Mouse (Mus musculus) hindbrain, postnatal 0 days (tissue): Measurements from ENCODE around the gene Cnbd2. TPM values are rescaled to one million over a fixed set of nuclear protein-coding genes. Genes with fewer than 3 reads are reported as not detected.

Source experiments
- ATAC-seq: fragments of 200-750 bp; cut with Nextera tagmentation; 2 replicates; pipeline ENCODE4 v1.8.0; 2017; ENCODE audit warnings: mild to moderate bottlenecking, moderate TSS enrichment, moderate library complexity
- DNase-seq: peaks from one replicate; pipeline ENCODE4 v3.0.0-alpha.2; 2015; ENCODE audit warnings: low spot score
- H3K27ac ChIP-seq: fragments of 300-500 bp; sonication (generic); 2 replicates; pipeline ENCODE4 v1.5.1; 2014; ENCODE audit warnings: mild to moderate bottlenecking
- H3K27me3 ChIP-seq: fragments of 300-500 bp; sonication (generic); 2 replicates; pipeline ENCODE4 v1.6.1; 2014; ENCODE audit warnings: low read length, mixed read lengths; ENCODE audit not compliant: insufficient read depth
- H3K36me3 ChIP-seq: fragments of 300-500 bp; sonication (generic); 2 replicates; pipeline ENCODE4 v1.6.1; 2014; ENCODE audit warnings: low read length, mixed read lengths; ENCODE audit not compliant: insufficient read depth
- H3K4me1 ChIP-seq: fragments of 300-500 bp; sonication (generic); 2 replicates; pipeline ENCODE4 v1.6.1; 2014; ENCODE audit warnings: antibody characterized with exemption, low read length, mixed read lengths; ENCODE audit not compliant: insufficient read depth
- H3K4me2 ChIP-seq: fragments of 300-500 bp; sonication (generic); 2 replicates; pipeline ENCODE4 v1.6.1; 2014; ENCODE audit warnings: low read depth, mild to moderate bottlenecking, low read length, moderate library complexity, mixed read lengths
- H3K4me3 ChIP-seq: fragments of 300-500 bp; sonication (generic); 2 replicates; pipeline ENCODE4 v1.5.1; 2014; ENCODE audit warnings: low read length
- H3K9ac ChIP-seq: fragments of 300-500 bp; sonication (generic); replicated peaks from 2 replicates; pipeline ENCODE4 v1.6.1; 2014; ENCODE audit warnings: mild to moderate bottlenecking, low read length, moderate library complexity, mixed read lengths
- H3K9me3 ChIP-seq: fragments of 300-500 bp; sonication (generic); 2 replicates; pipeline ENCODE4 v1.6.1; 2016; ENCODE audit warnings: low read length, mixed read lengths
- CTCF ChIP-seq: IDR thresholded peaks from 2 replicates; pipeline ENCODE4 v1.5.1; 2016; ENCODE audit warnings: antibody characterized with exemption, control low read depth, low read depth
- WGBS: fragments of 180-500 bp; shearing (Covaris S2); extraction: QIAGEN DNeasy Blood & Tissue Kit; methylation state at CpG from one replicate; pipeline ENCODE4 v1.1.7; 2014; 5-methylcytosine and 5-hydroxymethylcytosine counted together
- polyA plus RNA-seq: library from polyadenylated mRNA; unstranded; fragments of >200 nt; fragmentation: Nextera tagmentation; extraction: Ambion mirVana; gene quantifications from 2 replicates; pipeline ENCODE4 v1.2.1, GENCODE M21; 2015
- total RNA-seq: library from RNA; depleted of rRNA; stranded (reverse); fragments of >200 nt; gene quantifications from 2 replicates; pipeline ENCODE4 v1.2.3, GENCODE M21; 2014

Cnbd2 gene
- total and polyA plus RNA-seq, 2 experiments from 2014 or later, result 1.7 to 7.9 TPM

DNA sequence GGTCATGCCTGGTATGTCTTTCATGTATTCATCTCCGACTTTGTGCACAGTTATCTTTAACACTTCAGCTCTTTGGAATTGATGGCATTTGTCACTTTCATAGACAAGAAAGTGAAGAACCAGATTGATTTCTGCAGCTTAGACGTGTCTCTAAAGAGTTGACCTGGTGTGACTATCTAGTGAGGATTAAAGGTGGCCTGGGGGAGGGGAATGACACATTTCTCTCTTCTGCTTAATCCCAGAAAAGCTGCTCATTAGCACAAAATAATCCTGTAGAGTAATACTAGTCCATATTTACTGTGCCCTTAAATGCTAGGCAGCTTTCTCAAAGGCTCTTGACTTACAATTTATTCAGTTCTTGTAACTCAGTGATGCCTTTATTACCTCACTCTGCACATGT is 26.9 kb upstream of the Cnbd2 start:
- Histone ChIP-seq H3K9me3 (no peaks in the 10 kb centered on the region), H3K27me3 (no peaks in the 10 kb centered on the region), H3K9ac (no peak overlapping the region), H3K4me2 (no peak overlapping the region), H3K4me3 (no peak overlapping the region), H3K4me1 (no peaks in the 10 kb centered on the region), H3K27ac (no peak overlapping the region), H3K36me3 (peaks cover 12% of the 10 kb centered on the region; the same call in 1 of the 2 replicates)
- 84% methylated on average over 2 of the region's 2 CpGs for WGBS
- DNase-seq, result no peak
- no peak for TF ChIP-seq CTCF
- ATAC-seq, result no peak

DNA sequence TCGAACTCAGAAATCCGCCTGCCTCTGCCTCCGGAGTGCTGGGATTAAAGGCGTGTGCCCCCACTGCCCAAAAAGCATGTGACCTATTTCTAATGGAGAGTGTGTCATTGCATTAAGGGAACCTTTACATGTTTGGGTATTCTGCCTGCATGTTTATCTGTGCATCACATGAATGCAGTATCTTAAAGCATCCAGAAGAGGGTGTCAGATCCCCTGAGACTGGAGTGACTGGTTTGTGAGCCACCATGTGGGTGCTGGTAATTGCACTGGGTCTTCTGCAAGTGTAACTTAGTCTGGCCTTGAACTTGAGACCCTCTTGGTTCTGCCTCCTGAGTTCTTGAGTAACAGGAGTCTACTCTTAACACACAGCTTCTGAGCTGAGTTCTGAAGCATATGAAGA is 25.4 kb upstream of the Cnbd2 start:
- no peak overlapping the region for H3K4me2 ChIP-seq
- H3K9me3 ChIP-seq, result no peaks in the 10 kb centered on the region
- no peak for DNase-seq
- H3K9ac ChIP-seq, result no peak overlapping the region
- H3K4me3 ChIP-seq, result no peak overlapping the region
- TF ChIP-seq CTCF, result no peak
- peaks cover 12% of the 10 kb centered on the region; the same call in 1 of the 2 replicates for H3K36me3 ChIP-seq
- H3K27me3 ChIP-seq, result no peaks in the 10 kb centered on the region
- ATAC-seq, result no peak
- no peaks in the 10 kb centered on the region for H3K4me1 ChIP-seq
- 95% methylated on average over 4 of the region's 4 CpGs for WGBS
- no peak overlapping the region for H3K27ac ChIP-seq

DNA sequence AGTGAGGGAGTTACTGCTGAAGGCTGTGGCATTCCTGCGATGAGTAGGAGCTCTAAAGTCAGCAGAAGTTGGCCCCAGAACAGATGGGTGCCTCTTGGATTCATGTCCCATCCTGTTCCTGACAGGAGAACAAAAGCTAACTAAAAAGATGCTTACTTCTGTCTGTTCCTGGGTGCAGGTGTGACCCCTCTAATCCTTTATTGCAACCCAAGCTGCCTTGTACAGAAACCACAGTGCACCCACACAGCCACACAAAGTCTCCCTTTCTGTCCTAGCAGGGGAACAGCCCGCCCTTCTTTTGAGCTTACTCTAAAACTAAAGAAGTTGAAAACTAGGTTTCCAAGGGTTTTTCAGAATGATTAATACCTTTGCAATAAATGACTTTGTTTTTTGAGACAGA is 23.9 kb upstream of the Cnbd2 start:
- Histone ChIP-seq H3K4me2 (no peak overlapping the region), H3K9me3 (no peaks in the 10 kb centered on the region), H3K4me1 (no peaks in the 10 kb centered on the region), H3K9ac (no peak overlapping the region), H3K27me3 (no peaks in the 10 kb centered on the region), H3K4me3 (no peak overlapping the region), H3K36me3 (peaks cover 11% of the 10 kb centered on the region), H3K27ac (no peak overlapping the region)
- no peak for ATAC-seq
- WGBS, result 88% methylated on average over 2 of the region's 2 CpGs
- TF ChIP-seq CTCF, result no peak
- no peak for DNase-seq

DNA sequence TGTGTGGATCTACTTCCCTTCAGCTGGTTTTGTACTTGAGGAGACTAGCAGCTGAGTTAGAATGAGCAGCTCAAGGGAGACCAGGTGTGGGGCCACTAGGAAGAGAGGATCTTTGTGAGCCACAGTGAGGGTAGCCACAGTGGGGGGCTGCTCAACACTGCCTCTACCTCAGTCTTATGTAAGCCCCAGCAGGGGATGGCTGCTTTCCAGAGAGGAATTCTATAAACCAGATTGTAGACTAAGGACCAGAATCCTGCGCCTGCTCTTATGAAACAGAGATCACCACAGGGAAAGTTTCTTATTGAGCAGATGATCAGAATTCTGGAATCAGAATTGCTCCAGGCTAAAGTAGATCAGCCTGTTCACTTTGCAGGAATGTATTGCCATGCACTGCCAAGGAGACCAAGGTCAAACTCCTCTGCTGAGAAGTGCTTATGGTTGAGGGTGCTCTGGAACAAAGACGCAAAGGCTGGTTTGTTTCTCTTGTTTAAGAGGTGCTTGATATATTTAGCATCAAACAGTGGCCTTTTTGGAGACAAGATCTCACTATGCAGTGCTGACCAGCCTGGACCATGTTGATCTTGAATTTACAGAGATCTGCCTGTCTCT is 22.4 kb upstream of the Cnbd2 start:
- no peak overlapping the region for H3K27ac ChIP-seq
- no peaks in the 10 kb centered on the region for H3K4me1 ChIP-seq
- no peak for TF ChIP-seq CTCF
- H3K9me3 ChIP-seq, result no peaks in the 10 kb centered on the region
- no peak for DNase-seq
- H3K36me3 ChIP-seq, result peaks cover 22% of the 10 kb centered on the region
- no peaks in the 10 kb centered on the region for H3K27me3 ChIP-seq
- 78% methylated on average over 2 of the region's 2 CpGs for WGBS
- no peak for ATAC-seq
- H3K4me3 ChIP-seq, result no peak overlapping the region
- no peak overlapping the region for H3K9ac ChIP-seq
- H3K4me2 ChIP-seq, result no peak overlapping the region

DNA sequence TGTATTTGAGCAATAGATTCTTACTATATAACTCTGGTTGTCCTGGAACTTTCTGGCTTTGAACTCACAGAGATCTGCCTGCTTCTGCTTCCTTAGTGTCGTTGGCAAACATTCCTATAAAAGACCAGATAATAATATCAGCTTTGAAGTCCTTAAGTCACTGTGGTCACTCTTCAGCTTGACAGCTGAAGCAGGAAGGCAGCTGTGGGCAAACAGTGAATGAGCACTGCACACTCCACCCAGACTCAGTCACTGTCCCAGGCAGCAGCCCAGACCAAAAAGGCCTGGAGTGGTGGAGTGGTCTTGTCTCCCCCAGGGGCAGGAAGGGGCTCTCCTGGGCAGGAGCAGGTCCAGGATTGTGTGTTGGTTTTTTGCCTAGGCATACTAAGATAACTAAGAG is 20.1 kb upstream of the Cnbd2 start:
- no peak overlapping the region for H3K4me2 ChIP-seq
- H3K4me1 ChIP-seq, result no peaks in the 10 kb centered on the region
- H3K9ac ChIP-seq, result no peak overlapping the region
- ATAC-seq (no peak), DNase-seq (no peak)
- no peaks in the 10 kb centered on the region for H3K9me3 ChIP-seq
- no peaks in the 10 kb centered on the region for H3K27me3 ChIP-seq
- peaks cover 32% of the 10 kb centered on the region for H3K36me3 ChIP-seq
- H3K4me3 ChIP-seq, result no peak overlapping the region
- no peak for TF ChIP-seq CTCF
- 84% methylated on average over 1 of the region's 1 CpGs for WGBS
- H3K27ac ChIP-seq, result no peak overlapping the region

DNA sequence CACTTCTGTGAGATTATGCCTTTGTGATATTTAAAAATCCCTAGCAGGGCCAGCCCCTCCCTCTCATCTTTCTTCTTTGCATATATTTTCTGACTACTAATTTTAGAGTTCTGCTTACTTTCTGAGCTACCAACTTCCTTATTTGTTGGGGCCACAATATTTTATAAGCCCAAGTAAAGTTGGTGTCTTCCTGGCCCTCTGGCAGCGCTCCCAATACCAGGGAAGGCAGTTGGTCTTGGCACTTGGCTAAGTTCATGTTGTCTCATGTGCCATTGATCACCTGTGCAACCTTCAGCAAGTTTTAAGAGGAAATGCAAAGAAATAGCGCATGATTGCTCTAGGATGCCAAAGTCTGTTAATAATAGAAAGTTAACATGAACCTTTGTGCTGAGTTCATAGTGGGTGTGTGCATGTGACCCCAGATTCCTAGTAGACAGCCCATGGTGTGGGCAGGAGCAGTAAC is 16.5 kb upstream of the Cnbd2 start:
- Histone ChIP-seq H3K36me3 (peaks cover 30% of the 10 kb centered on the region), H3K4me2 (no peak overlapping the region), H3K4me3 (no peak overlapping the region), H3K4me1 (no peaks in the 10 kb centered on the region), H3K27ac (no peak overlapping the region), H3K27me3 (no peaks in the 10 kb centered on the region), H3K9me3 (no peaks in the 10 kb centered on the region), H3K9ac (no peak overlapping the region)
- ATAC-seq (no peak), DNase-seq (no peak)
- WGBS, result 95% methylated on average over 2 of the region's 2 CpGs
- no peak for TF ChIP-seq CTCF

DNA sequence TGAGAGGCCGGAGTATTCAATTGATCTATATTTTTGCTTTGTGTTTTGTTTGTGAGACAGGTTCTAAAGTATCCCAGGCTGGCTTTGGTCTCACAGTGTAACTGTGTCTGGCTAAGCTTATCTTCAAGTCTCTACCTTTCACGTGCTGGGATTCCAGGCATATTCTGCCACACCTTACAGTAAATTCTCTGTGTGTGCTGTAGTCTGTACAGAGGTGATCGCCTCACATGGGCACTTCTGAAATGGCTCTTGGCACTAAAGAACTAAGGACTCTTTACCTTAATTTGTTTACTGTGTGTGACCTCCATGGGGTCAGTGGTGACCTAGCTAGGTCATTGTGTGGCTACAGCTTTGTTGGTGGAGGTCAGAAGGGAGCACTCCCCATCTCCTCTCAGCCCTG is 15.9 kb upstream of the Cnbd2 start:
- no peak overlapping the region for H3K4me3 ChIP-seq
- no peaks in the 10 kb centered on the region for H3K27me3 ChIP-seq
- DNase-seq (no peak), ATAC-seq (no peak)
- H3K4me2 ChIP-seq, result no peak overlapping the region
- TF ChIP-seq CTCF, result no peak
- no peaks in the 10 kb centered on the region for H3K4me1 ChIP-seq
- H3K9ac ChIP-seq, result no peak overlapping the region
- peaks cover 35% of the 10 kb centered on the region for H3K36me3 ChIP-seq
- 95% methylated on average over 3 of the region's 3 CpGs for WGBS
- no peak overlapping the region for H3K27ac ChIP-seq
- H3K9me3 ChIP-seq, result no peaks in the 10 kb centered on the region
